14 mouse cellular contexts compared by ENCODE assay signal in genomic region chr11:88400926-88401325, GRCm38 (mm10).
A peak's percentile ranks its signal among the peaks of the same experiment; 100 is the strongest.
DNase-seq lines count a peak whose midpoint lies in the region; ATAC-seq and TF ChIP-seq lines count a peak whose summit lies in the region.
"Had no signal": no experiment of that assay in that cellular context is flagged by ENCODE, and none has a peak within 500 bp of the region (broad histone marks: within the 10 kb centered on the region; RNA-seq: fewer than 3 reads in every experiment).

No protein-coding gene starts in this region.

- H3K4me3 ChIP-seq in forebrain, embryonic 13.5 days = no peak overlapping the region
- H3K4me3 ChIP-seq in forebrain, postnatal 0 days (ENCODE audit: low read depth, low read length) = no peak overlapping the region
- H3K4me3 ChIP-seq in heart, embryonic 15.5 days = no peak overlapping the region
- no peak overlapping the region for H3K4me3 ChIP-seq in hindbrain, embryonic 14.5 days (replicated peaks; ENCODE audit: low read length)
- no peak overlapping the region for H3K4me3 ChIP-seq in midbrain, postnatal 0 days (ENCODE audit: low read depth, low read length)
- no peak overlapping the region for H3K4me3 ChIP-seq in limb, embryonic 10.5 days
- H3K4me3 ChIP-seq: limb, embryonic 15.5 days had no signal

- peaks cover 68% of the 10 kb centered on the region for H3K4me1 ChIP-seq in forebrain, embryonic 13.5 days
- peaks cover 24% of the 10 kb centered on the region for H3K4me1 ChIP-seq in forebrain, postnatal 0 days (ENCODE audit: insufficient read depth)
- peaks cover 68% of the 10 kb centered on the region for H3K4me1 ChIP-seq in heart, embryonic 15.5 days (replicated peaks)
- peaks cover 77% of the 10 kb centered on the region for H3K4me1 ChIP-seq in hindbrain, embryonic 14.5 days (replicated peaks; ENCODE audit: control insufficient read depth, insufficient read depth, low read length)
- H3K4me1 ChIP-seq in midbrain, postnatal 0 days (ENCODE audit: insufficient read depth, low read length) = peaks cover 32% of the 10 kb centered on the region
- H3K4me1 ChIP-seq in limb, embryonic 10.5 days = peaks cover 26% of the 10 kb centered on the region

- H3K4me2 ChIP-seq in forebrain, embryonic 13.5 days = no peak overlapping the region
- no peak overlapping the region for H3K4me2 ChIP-seq in forebrain, postnatal 0 days (ENCODE audit: low read depth)
- no peak overlapping the region for H3K4me2 ChIP-seq in heart, embryonic 15.5 days
- no peak overlapping the region for H3K4me2 ChIP-seq in hindbrain, embryonic 14.5 days (replicated peaks)
- no peak overlapping the region for H3K4me2 ChIP-seq in midbrain, postnatal 0 days (ENCODE audit: low read depth, low read length, poor library complexity, severe bottlenecking)
- H3K4me2 ChIP-seq: limb, embryonic 15.5 days; lung, embryonic 14.5 days had no signal

- H3K9ac ChIP-seq in forebrain, embryonic 13.5 days = no peak overlapping the region
- H3K9ac ChIP-seq in forebrain, postnatal 0 days = no peak overlapping the region
- H3K9ac ChIP-seq in heart, embryonic 15.5 days = no peak overlapping the region
- no peak overlapping the region for H3K9ac ChIP-seq in hindbrain, embryonic 14.5 days
- no peak overlapping the region for H3K9ac ChIP-seq in midbrain, postnatal 0 days (replicated peaks; ENCODE audit: low read length, poor library complexity, severe bottlenecking)
- H3K9ac ChIP-seq: limb, embryonic 15.5 days; lung, embryonic 14.5 days had no signal

- H3K9me3 ChIP-seq in forebrain, embryonic 13.5 days (replicated peaks) = no peaks in the 10 kb centered on the region
- H3K9me3 ChIP-seq in forebrain, postnatal 0 days (ENCODE audit: low read length) = no peaks in the 10 kb centered on the region
- no peaks in the 10 kb centered on the region for H3K9me3 ChIP-seq in heart, embryonic 15.5 days (replicated peaks)
- H3K9me3 ChIP-seq in hindbrain, embryonic 14.5 days (ENCODE audit: control insufficient read depth, low read length) = no peaks in the 10 kb centered on the region
- H3K9me3 ChIP-seq in midbrain, postnatal 0 days (ENCODE audit: low read length) = no peaks in the 10 kb centered on the region
- no peaks in the 10 kb centered on the region for H3K9me3 ChIP-seq in limb, embryonic 10.5 days (replicated peaks)
- H3K9me3 ChIP-seq: limb, embryonic 15.5 days had no signal

- no peaks in the 10 kb centered on the region for H3K27me3 ChIP-seq in forebrain, embryonic 13.5 days
- H3K27me3 ChIP-seq in forebrain, postnatal 0 days (ENCODE audit: insufficient read depth, low read length) = no peaks in the 10 kb centered on the region
- no peaks in the 10 kb centered on the region for H3K27me3 ChIP-seq in heart, embryonic 15.5 days
- no peaks in the 10 kb centered on the region for H3K27me3 ChIP-seq in hindbrain, embryonic 14.5 days (ENCODE audit: control insufficient read depth, insufficient read depth, low read length)
- H3K27me3 ChIP-seq in midbrain, postnatal 0 days (ENCODE audit: insufficient read depth, low read length) = no peaks in the 10 kb centered on the region
- no peaks in the 10 kb centered on the region; the same call in 1 of the 2 replicates for H3K27me3 ChIP-seq in limb, embryonic 10.5 days (ENCODE audit: low read depth, poor library complexity, severe bottlenecking)
- H3K27me3 ChIP-seq: limb, embryonic 15.5 days had no signal

- 0 out of 2 replicates have a peak, but pooled peaks cover 3% of the 10 kb centered on the region for H3K36me3 ChIP-seq in forebrain, embryonic 13.5 days (ENCODE audit: poor library complexity, severe bottlenecking)
- no peaks in the 10 kb centered on the region for H3K36me3 ChIP-seq in forebrain, postnatal 0 days (ENCODE audit: insufficient read depth)
- no peaks in the 10 kb centered on the region for H3K36me3 ChIP-seq in heart, embryonic 15.5 days
- no peaks in the 10 kb centered on the region; the same call in 1 of the 2 replicates for H3K36me3 ChIP-seq in hindbrain, embryonic 14.5 days (replicated peaks; ENCODE audit: control insufficient read depth, insufficient read depth)
- no peaks in the 10 kb centered on the region for H3K36me3 ChIP-seq in midbrain, postnatal 0 days (ENCODE audit: insufficient read depth, low read length)
- peaks cover 53% of the 10 kb centered on the region for H3K36me3 ChIP-seq in limb, embryonic 10.5 days
- H3K36me3 ChIP-seq: limb, embryonic 15.5 days had no signal

- peak overlapping the region; percentile 90 for H3K27ac ChIP-seq in forebrain, embryonic 13.5 days
- no peak overlapping the region for H3K27ac ChIP-seq in forebrain, postnatal 0 days (ENCODE audit: low read depth, low read length)
- peak overlapping the region; percentile 16 for H3K27ac ChIP-seq in heart, embryonic 15.5 days
- H3K27ac ChIP-seq in hindbrain, embryonic 14.5 days = peak overlapping the region; percentile 85
- H3K27ac ChIP-seq in midbrain, postnatal 0 days (ENCODE audit: low read depth, low read length) = 0 out of 2 replicates have a peak overlapping the region, but pooled peaks have one; percentile 47
- H3K27ac ChIP-seq in limb, embryonic 10.5 days = no peak overlapping the region
- H3K27ac ChIP-seq: limb, embryonic 15.5 days had no signal

- intact Hi-C loops in heart, postnatal 14 days (cut with DNase I) = no loop called here

- 86% methylated on average over 10 of the region's 10 CpGs for WGBS in forebrain, embryonic 13.5 days
- 82% methylated on average over 10 of the region's 10 CpGs for WGBS in forebrain, postnatal 0 days
- WGBS in heart, embryonic 15.5 days = 57% methylated on average over 10 of the region's 10 CpGs
- 58% methylated on average over 10 of the region's 10 CpGs for WGBS in hindbrain, embryonic 14.5 days
- 82% methylated on average over 10 of the region's 10 CpGs for WGBS in midbrain, postnatal 0 days
- 93% methylated on average over 10 of the region's 10 CpGs for WGBS in limb, embryonic 10.5 days

- DNase-seq in forebrain, postnatal 0 days = no peak
- DNase-seq in heart, postnatal 14 days = no peak
- DNase-seq in hindbrain, embryonic 14.5 days (ENCODE audit: low spot score) = no peak
- DNase-seq in midbrain, postnatal 0 days (ENCODE audit: low spot score) = no peak
- DNase-seq in limb, embryonic 10.5 days (ENCODE audit: low spot score) = no peak
- no peak for DNase-seq in liver
- DNase-seq: kidney, postnatal 10 days; right cerebral cortex, postnatal 14 days; thymus, adult 18-20 months had no signal

- no peak for ATAC-seq in forebrain, embryonic 13.5 days
- no peak for ATAC-seq in forebrain, postnatal 0 days
- no peak for ATAC-seq in heart, embryonic 15.5 days (replicated peaks; ENCODE audit: insufficient number of reproducible peaks, insufficient read depth, low FRiP score, low read depth)
- no peak for ATAC-seq in hindbrain, embryonic 14.5 days (ENCODE audit: low FRiP score)
- no peak for ATAC-seq in midbrain, postnatal 0 days (ENCODE audit: low FRiP score)
- ATAC-seq: intestine, postnatal 0 days had no signal

- TF ChIP-seq CTCF in forebrain, postnatal 0 days (IDR thresholded peaks at IDR 0.05; ENCODE audit: low read depth) = no peak
- TF ChIP-seq CTCF in midbrain, postnatal 0 days (IDR thresholded peaks at IDR 0.05) = no peak

Comparison
In these comparisons a context has a peak if more than half of its experiments do, and no peak if none do; other contexts are left out.
1. H3K27ac ChIP-seq: peak in forebrain, embryonic 13.5 days (single experiment), heart, embryonic 15.5 days (single experiment), hindbrain, embryonic 14.5 days (single experiment) and midbrain, postnatal 0 days (single experiment); none in forebrain, postnatal 0 days (single experiment) and limb, embryonic 10.5 days (single experiment).